Mouse (Mus musculus) lung, adult 2 months (tissue): ENCODE measurements around the gene Snrnp25.
A peak's percentile ranks its signal among the peaks of the same experiment; 100 is the strongest.

Experiments
- CTCF ChIP-seq: fragments of 200-500 bp; IDR thresholded peaks from 2 replicates; pipeline ENCODE4 v1.5.1; 2011; ENCODE audit warnings: mild to moderate bottlenecking, low read length, control low read depth; ENCODE audit not compliant: insufficient read depth
- POLR2A ChIP-seq: fragments of 200-500 bp; IDR thresholded peaks from 2 replicates; pipeline ENCODE4 v1.6.1; 2011; ENCODE audit warnings: low read depth, mild to moderate bottlenecking, control low read depth, low read length, borderline replicate concordance; ENCODE audit errors: extremely low read depth

GRCm38 (mm10) chr11:32216851-32217250 is 11.6 kb downstream of the Snrnp25 start:
- TF ChIP-seq CTCF (peak; percentile 80), POLR2A (no peak)
